Mouse (Mus musculus) liver, embryonic 14.5 days (tissue): ENCODE results near the gene Atrnl1. TPM values are rescaled to one million over a fixed set of nuclear protein-coding genes. Genes with fewer than 3 reads are reported as not detected.
A peak's percentile ranks its signal among the peaks of the same experiment; 100 is the strongest.

Experiments
- ATAC-seq: fragments of 200-750 bp; cut with Nextera tagmentation; 2 replicates; pipeline ENCODE4 v1.8.0; 2017; ENCODE audit warnings: moderate number of reproducible peaks, mild to moderate bottlenecking, moderate library complexity; ENCODE audit not compliant: insufficient read depth
- DNase-seq, 3 experiments: peaks; one replicate each; pipeline ENCODE4 v3.0.0-alpha.2; 2012 to 2013; ENCODE audit warnings: low read depth in 3 of 3, low spot score in 3 of 3
- H3K27ac ChIP-seq: fragments of 300-500 bp; sonication (generic); 2 replicates; pipeline ENCODE4 v1.5.1; 2014; ENCODE audit warnings: moderate library complexity, mild to moderate bottlenecking, control low read depth, inconsistent platforms
- H3K27me3 ChIP-seq: fragments of 300-500 bp; sonication (generic); 2 replicates; pipeline ENCODE4 v1.6.1; 2014; ENCODE audit warnings: mild to moderate bottlenecking, low read length, moderate library complexity; ENCODE audit not compliant: control insufficient read depth, insufficient read depth
- H3K36me3 ChIP-seq: fragments of 300-500 bp; sonication (generic); replicated peaks from 2 replicates; pipeline ENCODE4 v1.6.1; 2014; ENCODE audit warnings: low read depth; ENCODE audit not compliant: control insufficient read depth, insufficient read depth
- H3K4me1 ChIP-seq, 2 experiments: fragments of 200-500 bp in 1 of 2; fragments of 300-500 bp in 1 of 2; sonication (generic) in 1 of 2; replicated peaks; 2 replicates each; pipeline ENCODE4 v1.6.1; 2012 to 2014; ENCODE audit warnings: antibody characterized with exemption in 1 of 2, inconsistent platforms in 1 of 2, low read length in 1 of 2; ENCODE audit not compliant: control insufficient read depth in 2 of 2, insufficient read depth in 2 of 2
- H3K4me2 ChIP-seq: fragments of 300-500 bp; sonication (generic); 2 replicates; pipeline ENCODE4 v1.6.1; 2014; ENCODE audit warnings: low read depth, mild to moderate bottlenecking, control low read depth, moderate library complexity
- H3K4me3 ChIP-seq, 2 experiments: fragments of 200-500 bp in 1 of 2; fragments of 300-500 bp in 1 of 2; sonication (generic) in 1 of 2; 2 replicates each; pipeline ENCODE4 v1.5.1; 2012 to 2014; ENCODE audit warnings: low read depth in 2 of 2, low read length in 2 of 2, mild to moderate bottlenecking in 2 of 2, control low read depth in 1 of 2, inconsistent platforms in 1 of 2, moderate library complexity in 1 of 2; ENCODE audit not compliant: insufficient read depth in 1 of 2
- H3K9ac ChIP-seq: fragments of 300-500 bp; sonication (generic); replicated peaks from 2 replicates; pipeline ENCODE4 v1.6.1; 2014; ENCODE audit warnings: mild to moderate bottlenecking, control low read depth, moderate library complexity
- H3K9me3 ChIP-seq: fragments of 300-500 bp; sonication (generic); 2 replicates; pipeline ENCODE4 v1.6.1; 2016; ENCODE audit warnings: low read length, mixed read lengths; ENCODE audit not compliant: control insufficient read depth
- CTCF ChIP-seq: IDR thresholded peaks from 2 replicates; pipeline ENCODE4 v1.5.1; 2016; ENCODE audit warnings: antibody characterized with exemption, low read depth, control low read depth
- EP300 ChIP-seq: IDR thresholded peaks from 2 replicates; pipeline ENCODE4 v1.6.1; 2016; ENCODE audit warnings: antibody characterized with exemption, low read depth
- WGBS: fragments of 180-500 bp; shearing (Covaris S2); extraction: QIAGEN DNeasy Blood & Tissue Kit; methylation state at CpG from one replicate; pipeline ENCODE4 v1.1.7; 2014; ENCODE audit not compliant: insufficient replicate concordance; 5-methylcytosine and 5-hydroxymethylcytosine counted together
- polyA plus RNA-seq, 2 experiments: library from polyadenylated mRNA; depleted of rRNA in 1 of 2; stranded (reverse) in 1 of 2; unstranded in 1 of 2; fragments of >200 nt; fragmentation: Nextera tagmentation in 1 of 2; extraction: Ambion mirVana in 1 of 2; gene quantifications; 2 replicates each; pipeline versions ENCODE4 v1.2.1 to v1.2.3; 2012 to 2014

Atrnl1 gene
- polyA plus RNA-seq, 2 experiments, result 0.46 to 1.3 TPM

DNA sequence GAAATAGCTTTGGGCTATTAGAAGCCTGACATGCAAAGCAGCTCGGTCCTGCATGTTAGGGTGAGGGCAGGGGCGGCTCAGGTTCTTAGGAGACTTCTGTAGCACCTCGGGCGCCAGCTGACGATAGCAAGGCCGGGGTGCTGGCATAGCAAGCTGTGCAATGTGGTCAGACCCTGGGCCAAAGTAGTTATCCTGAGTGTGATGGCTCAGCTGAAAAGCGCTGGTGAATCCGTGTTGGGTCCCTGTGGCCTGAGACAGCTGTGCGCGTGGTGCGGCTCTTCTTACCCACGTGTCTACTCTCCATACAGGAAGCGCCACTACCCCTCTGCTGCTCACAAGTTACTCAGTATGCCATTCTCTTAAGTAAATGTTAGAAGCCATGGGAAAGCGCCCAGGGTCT, 331.4 kb downstream of the Atrnl1 start:
- no peaks in the 10 kb centered on the region for H3K9me3 ChIP-seq
- H3K27me3 ChIP-seq, result no peaks in the 10 kb centered on the region
- WGBS, result 76% methylated on average over 14 of the region's 14 CpGs
- no peak overlapping the region for H3K9ac ChIP-seq
- ATAC-seq, result no peak
- H3K4me2 ChIP-seq, result no peak overlapping the region
- no peak for DNase-seq
- H3K27ac ChIP-seq, result no peak overlapping the region
- no peaks in the 10 kb centered on the region for H3K36me3 ChIP-seq
- TF ChIP-seq EP300, result no peak
- no peak for TF ChIP-seq CTCF
- peaks cover 0 to 13% of the 10 kb centered on the region in 2 experiments; a peak in 2 of 4 replicates for H3K4me1 ChIP-seq
- no peak overlapping the region for H3K4me3 ChIP-seq

DNA sequence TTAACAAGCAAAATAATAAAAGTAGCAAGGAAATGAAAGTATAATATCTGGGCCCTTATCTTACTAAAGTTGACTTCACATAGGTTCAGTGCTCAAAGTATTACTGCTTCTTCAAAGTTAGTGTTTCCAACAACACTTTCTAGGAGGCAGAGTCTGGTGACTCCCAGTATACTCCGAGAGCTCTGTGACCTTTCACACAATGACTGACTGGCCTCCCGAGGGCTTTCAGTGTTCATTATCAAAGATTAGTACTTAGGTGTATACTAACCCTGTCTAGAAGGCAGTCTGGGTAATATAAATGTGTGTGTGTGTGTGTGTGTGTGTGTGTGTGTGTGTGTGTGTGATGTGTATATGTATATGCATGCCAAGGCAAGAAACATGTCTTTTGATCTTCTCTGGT, 332.5 kb downstream of the Atrnl1 start:
- no peak for ATAC-seq

DNA sequence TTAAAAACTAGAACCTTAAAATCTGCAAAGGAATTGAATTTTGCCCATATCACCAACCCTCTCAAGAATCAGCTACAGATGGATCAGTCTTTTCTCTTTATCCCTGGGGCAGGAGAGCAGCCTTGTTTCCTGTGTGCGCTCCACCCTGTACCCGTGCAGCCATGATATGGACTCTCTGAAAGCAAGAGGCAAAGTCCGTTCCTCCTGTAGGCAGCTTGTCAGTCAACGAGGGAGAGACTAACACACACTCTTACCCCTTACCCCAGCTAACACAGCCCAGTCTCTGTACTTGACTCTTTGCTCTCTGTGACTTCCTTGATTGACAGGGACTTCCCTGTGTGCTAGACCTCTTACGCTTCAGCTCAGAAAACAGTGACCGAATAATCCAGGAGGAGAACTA, 333.8 kb downstream of the Atrnl1 start:
- Histone ChIP-seq H3K27me3 (no peaks in the 10 kb centered on the region), H3K4me2 (no peak overlapping the region), H3K36me3 (no peaks in the 10 kb centered on the region), H3K4me1 (peaks cover 0 to 13% of the 10 kb centered on the region in 2 experiments; a peak in 2 of 4 replicates), H3K4me3 (no peak overlapping the region), H3K27ac (no peak overlapping the region), H3K9ac (no peak overlapping the region), H3K9me3 (no peaks in the 10 kb centered on the region)
- ATAC-seq (peak; percentile 62; the same call in 1 of the 2 replicates), DNase-seq (no peak)
- 45% methylated on average over 6 of the region's 6 CpGs for WGBS
- TF ChIP-seq EP300, result no peak
- TF ChIP-seq CTCF, result no peak

More for the DNA sequence above, 332.5 kb downstream of the Atrnl1 start:
- Histone ChIP-seq H3K9me3 (no peaks in the 10 kb centered on the region), H3K4me3 (no peak overlapping the region), H3K4me1 (peaks cover 0 to 13% of the 10 kb centered on the region in 2 experiments; a peak in 2 of 4 replicates), H3K4me2 (no peak overlapping the region), H3K9ac (no peak overlapping the region), H3K27ac (no peak overlapping the region), H3K36me3 (no peaks in the 10 kb centered on the region), H3K27me3 (no peaks in the 10 kb centered on the region)
- WGBS, result 54% methylated on average over 2 of the region's 2 CpGs
- TF ChIP-seq EP300 (no peak), CTCF (no peak)
- no peak for DNase-seq

DNA sequence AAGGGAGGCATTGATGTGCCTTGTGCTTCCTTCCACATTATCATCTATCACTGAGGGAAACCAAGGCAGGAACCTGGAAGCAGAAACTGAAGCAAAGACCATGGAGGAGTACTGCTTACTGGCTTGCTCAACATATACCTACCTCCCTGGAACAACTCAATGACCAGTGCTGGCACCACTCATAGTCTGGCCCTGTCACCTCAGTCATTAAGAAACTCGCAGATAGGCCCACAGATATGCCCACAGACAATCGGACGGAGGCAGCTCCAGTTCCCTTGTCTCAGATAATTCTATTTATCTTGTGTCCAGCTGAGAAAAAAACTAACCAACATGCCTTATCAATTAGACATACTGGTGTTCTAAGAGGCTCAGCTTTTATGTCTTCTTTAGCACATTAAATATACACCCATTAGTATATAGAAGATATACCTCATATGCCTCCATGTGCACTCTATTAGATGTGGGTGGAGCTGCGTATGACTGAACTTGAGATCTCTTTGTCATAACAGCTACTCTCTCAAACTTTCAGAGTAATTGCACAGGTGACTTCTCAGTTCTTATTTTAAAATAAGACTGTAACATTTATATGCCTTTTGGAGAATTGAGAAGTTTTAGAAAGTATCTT, 334.9 kb downstream of the Atrnl1 start:
- no peaks in the 10 kb centered on the region for H3K27me3 ChIP-seq
- ATAC-seq, result peak; percentile 52
- no peak for TF ChIP-seq CTCF
- TF ChIP-seq EP300, result peak; percentile 32; the same call in 1 of the 2 replicates
- H3K9me3 ChIP-seq, result no peaks in the 10 kb centered on the region
- H3K4me2 ChIP-seq, result no peak overlapping the region
- no peak overlapping the region for H3K27ac ChIP-seq
- DNase-seq, result no peak
- H3K9ac ChIP-seq, result no peak overlapping the region
- no peak overlapping the region for H3K4me3 ChIP-seq
- 36% methylated on average over 4 of the region's 4 CpGs for WGBS
- H3K36me3 ChIP-seq, result no peaks in the 10 kb centered on the region
- peaks cover 0 to 13% of the 10 kb centered on the region in 2 experiments; a peak in 2 of 4 replicates for H3K4me1 ChIP-seq

DNA sequence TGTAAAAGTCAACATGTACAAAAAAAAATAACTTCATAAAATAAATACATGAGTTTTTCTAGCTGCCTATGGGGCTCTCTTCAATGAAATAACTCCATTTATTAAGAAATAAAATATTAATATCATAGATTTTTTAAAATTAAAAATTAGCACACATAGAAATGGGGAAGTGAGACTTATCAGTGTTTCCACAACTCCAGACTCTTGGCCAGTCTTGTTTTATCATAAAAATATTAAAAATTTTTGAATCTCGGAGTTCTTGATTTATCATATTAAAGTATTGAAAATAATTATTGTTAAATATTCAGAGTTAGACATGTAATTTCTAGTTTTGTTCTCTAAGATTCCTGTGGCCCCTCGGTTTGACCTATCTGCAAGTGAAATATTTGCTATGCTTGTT, 337.7 kb downstream of the Atrnl1 start:
- Histone ChIP-seq H3K4me3 (no peak overlapping the region), H3K4me1 (peaks cover 0 to 13% of the 10 kb centered on the region in 2 experiments; a peak in 2 of 4 replicates), H3K9me3 (no peaks in the 10 kb centered on the region), H3K27ac (no peak overlapping the region), H3K4me2 (no peak overlapping the region), H3K36me3 (no peaks in the 10 kb centered on the region), H3K27me3 (no peaks in the 10 kb centered on the region), H3K9ac (no peak overlapping the region)
- ATAC-seq, result no peak
- no peak for DNase-seq
- 60% methylated on average over 2 of the region's 2 CpGs for WGBS
- no peak for TF ChIP-seq EP300
- TF ChIP-seq CTCF, result no peak
